Mouse (Mus musculus): Measurements from ENCODE around the gene Ptpn1.

Ptpn1 gene

DNA sequence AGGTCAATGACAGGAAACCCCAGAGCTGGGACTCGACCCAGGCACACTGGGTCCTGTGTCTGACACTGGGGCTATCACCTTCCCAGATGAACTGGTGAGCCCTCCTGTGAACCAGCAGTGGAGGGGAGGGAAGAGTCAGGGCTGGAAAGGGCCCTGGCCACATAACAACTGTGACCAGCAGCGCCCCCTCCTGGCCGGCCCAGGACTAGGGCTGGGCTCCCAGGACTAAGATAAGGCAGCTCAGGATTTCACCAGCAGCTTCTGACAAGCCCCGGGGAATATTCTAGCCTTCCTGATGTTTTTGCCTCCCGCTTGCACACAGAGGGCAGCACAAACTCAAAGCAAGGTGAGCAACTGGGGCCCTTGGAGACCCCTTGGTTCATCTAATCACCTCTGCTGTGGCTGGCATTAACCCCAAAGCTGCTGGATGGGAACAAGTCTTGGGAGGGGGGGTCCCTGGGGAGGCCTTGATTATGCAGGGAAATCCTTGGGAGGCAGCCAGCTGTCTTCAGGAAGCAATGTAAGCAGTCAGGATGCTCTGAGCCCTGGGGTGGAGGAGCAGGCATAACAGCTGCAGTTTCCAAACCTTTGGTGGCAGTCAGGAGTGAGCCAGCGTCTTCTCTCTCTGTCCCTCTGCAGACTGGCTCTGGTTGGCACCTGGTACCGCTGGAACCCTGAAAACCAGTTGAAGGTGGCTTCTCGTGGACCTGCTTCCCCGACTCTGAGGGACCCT, 78.2 kb downstream of the Ptpn1 start, which contains the start of gene Ripor3:
Gene Ripor3 (minus strand): TSS at position 683 of the 733 bp plus-strand sequence.
- peak; percentile 51 for DNase-seq (ENCODE audit: low spot score)

GRCm38 (mm10) chr2:168010893-168011292, 79.0 kb downstream of the Ptpn1 start:
- DNase-seq (ENCODE audit: low spot score) = no peak

GRCm38 (mm10) chr2:168016951-168017391, 85.1 kb downstream of the Ptpn1 start:
- DNase-seq (ENCODE audit: low spot score) = no peak

DNA sequence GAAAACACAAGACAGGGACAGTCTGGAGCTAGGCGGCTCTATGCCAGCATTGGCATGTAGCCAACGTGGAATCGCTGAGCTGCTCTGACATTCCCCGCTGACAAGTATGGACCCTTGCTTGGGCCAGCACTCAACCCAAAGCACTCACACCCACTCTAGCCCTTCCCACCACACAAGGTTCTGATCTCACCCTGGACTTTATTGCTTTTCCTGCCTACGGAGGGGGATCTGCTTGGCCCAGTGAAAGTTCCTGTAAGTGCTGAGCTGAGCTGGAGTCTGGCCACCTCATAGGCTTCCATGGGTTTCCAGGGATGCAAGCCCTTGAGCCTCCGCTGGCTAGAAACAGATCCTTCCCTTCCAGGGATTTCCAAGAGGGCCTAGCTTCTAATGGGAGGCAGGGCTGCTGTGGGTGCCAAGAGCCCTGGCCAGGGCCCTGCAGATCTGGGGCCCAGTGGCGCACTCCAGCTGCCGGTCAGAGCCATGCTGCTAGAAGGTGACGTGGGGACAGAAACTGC, 87.4 kb downstream of the Ptpn1 start:
- DNase-seq (ENCODE audit: low spot score) = peak; percentile 35

DNA sequence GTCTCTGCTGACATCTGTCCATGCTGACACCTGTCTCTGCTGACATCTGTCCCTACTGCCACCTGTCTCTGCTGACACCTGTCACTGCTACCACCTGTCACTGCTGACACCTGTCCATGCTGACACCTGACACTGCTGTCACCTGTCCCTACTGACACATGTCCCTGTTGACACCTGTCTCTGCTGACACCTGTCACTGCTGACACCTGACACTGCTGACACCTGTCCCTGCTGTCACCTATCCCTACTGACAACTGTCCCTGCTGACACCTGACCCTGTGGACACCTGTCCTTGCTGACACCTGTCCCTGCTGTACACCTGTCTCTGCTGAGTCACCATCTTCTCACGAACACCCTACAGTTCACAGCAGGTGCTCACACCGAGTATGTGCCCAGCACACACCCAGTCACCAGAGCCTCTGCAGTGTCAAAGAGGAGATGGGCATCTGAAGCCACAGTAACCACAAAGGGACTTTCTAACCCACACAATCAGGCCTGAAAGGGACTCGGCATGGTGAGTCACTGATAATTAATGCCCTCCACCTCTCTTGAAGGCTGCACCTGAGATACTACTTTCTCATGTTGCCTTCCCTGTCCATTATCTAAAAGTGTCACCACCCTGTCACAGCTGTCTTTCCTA, 92.0 kb downstream of the Ptpn1 start:
- DNase-seq (ENCODE audit: low spot score) = no peak

- DNase-seq (ENCODE audit: low spot score) = peak; percentile 71
These were observed 93.3 kb downstream of the Ptpn1 start for GRCm38 (mm10) chr2:168025174-168025573.

- no peak for DNase-seq (ENCODE audit: low spot score)
These were observed 94.0 kb downstream of the Ptpn1 start for GRCm38 (mm10) chr2:168025882-168026281.

DNA sequence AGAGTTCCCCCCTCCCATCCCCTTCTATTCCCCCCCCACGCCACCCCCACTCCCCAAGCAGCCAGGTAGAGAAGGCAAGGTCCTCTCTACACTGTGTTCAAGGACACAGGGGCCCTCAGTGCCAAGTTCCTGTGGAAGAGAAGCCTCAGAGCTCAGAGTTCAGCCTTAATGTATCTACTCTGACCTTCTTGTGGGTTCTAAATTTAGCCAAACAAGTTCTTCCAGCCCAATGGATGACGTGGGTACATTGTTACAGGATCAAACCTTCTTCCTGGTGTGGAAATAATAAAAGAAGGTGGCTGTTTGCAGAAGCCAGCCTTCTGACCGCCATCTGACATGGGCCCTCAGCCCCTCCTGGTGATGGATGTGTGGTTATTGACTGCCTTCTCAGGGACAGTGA, 94.6 kb downstream of the Ptpn1 start:
- DNase-seq (ENCODE audit: low spot score) = no peak

- DNase-seq (ENCODE audit: low spot score) = no peak
These were observed 96.5 kb downstream of the Ptpn1 start for GRCm38 (mm10) chr2:168028376-168028775.
